Mouse (Mus musculus) c-Kit-positive CD71-negative TER-119-negative erythroid progenitor cells, embryonic 14.5 days (primary cell): ENCODE results near the gene Naa20.

ENCODE experiments used
- DNase-seq: peaks from one replicate; pipeline ENCODE4 v3.0.0-alpha.2; 2013; ENCODE audit warnings: low read depth

Naa20 gene

GRCm38 (mm10) chr2:145950239-145950638 lies 48.3 kb downstream of the Naa20 start:
- DNase-seq, result no peak

GRCm38 (mm10) chr2:145952726-145953125 lies 50.8 kb downstream of the Naa20 start:
- no peak for DNase-seq

GRCm38 (mm10) chr2:145955844-145956243 lies 53.9 kb downstream of the Naa20 start:
- no peak for DNase-seq

- no peak for DNase-seq
Observed at GRCm38 (mm10) chr2:145956318-145956717, 54.4 kb downstream of the Naa20 start.

- no peak for DNase-seq
Observed at GRCm38 (mm10) chr2:145957450-145957849, 55.6 kb downstream of the Naa20 start.

- DNase-seq, result no peak
Observed at GRCm38 (mm10) chr2:145958097-145958496, 56.2 kb downstream of the Naa20 start.

- no peak for DNase-seq
Observed at GRCm38 (mm10) chr2:145958551-145958950, 56.7 kb downstream of the Naa20 start.

- DNase-seq, result no peak
Observed at GRCm38 (mm10) chr2:145961861-145962260, 60.0 kb downstream of the Naa20 start.
